Mouse (Mus musculus): ENCODE measurements around the gene AL732309.1. TPM values are rescaled to one million over a fixed set of nuclear protein-coding genes. Genes with fewer than 3 reads are reported as not detected.

The AL732309.1 gene
- polyA plus RNA-seq, 1 experiment from 2014 or later: 6.8 TPM

DNA sequence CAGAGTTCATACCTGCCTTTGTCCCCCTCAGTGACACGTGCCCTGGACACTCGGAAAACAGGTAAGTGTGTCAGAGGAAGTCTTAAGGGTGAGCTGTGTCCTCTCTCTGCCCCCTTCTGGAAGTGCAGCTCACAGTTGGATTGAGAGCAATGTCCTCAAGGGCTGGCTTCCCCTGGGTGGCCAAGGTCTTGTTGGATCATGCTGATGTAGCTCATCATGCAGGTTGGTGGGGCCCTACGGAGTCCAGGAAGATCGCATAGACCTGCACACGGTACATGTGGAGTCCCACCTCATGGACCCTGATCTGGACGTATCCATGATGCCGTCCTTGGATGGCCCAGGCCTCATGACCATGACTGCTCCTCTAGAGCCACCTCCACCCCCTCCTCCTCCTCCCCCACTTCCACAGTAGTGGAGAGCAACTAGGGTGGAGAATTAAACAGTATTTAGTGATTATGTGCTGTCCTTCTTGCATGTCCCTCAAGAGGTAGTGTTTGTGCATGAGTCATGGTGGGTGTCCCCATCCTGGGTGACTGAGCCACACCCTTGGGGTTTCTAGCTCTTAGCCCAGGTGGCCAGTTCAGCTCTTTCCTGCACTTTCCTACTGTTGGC is 42.2 kb upstream of the AL732309.1 start:
- Histone ChIP-seq H3K4me1 (replicated peaks; ENCODE audit: control insufficient read depth, insufficient read depth, low read length) (peaks cover 28% of the 10 kb centered on the region), H3K27me3 (replicated peaks; ENCODE audit: control insufficient read depth, insufficient read depth, low read length) (peaks cover 62% of the 10 kb centered on the region), H3K9ac (ENCODE audit: low read depth, low read length) (no peak overlapping the region), H3K27ac (ENCODE audit: low read depth, low read length) (no peak overlapping the region), H3K9me3 (ENCODE audit: control insufficient read depth, low read length) (no peaks in the 10 kb centered on the region), H3K4me3 (ENCODE audit: low read depth, low read length) (no peak overlapping the region), H3K4me2 (no peak overlapping the region), H3K36me3 (ENCODE audit: control insufficient read depth, insufficient read depth, low read length) (peaks cover 15% of the 10 kb centered on the region)
- DNase-seq (ENCODE audit: low spot score) (no peak), ATAC-seq (replicated peaks; ENCODE audit: low FRiP score) (no peak)
- WGBS: 74% methylated on average over 7 of the region's 7 CpGs

DNA sequence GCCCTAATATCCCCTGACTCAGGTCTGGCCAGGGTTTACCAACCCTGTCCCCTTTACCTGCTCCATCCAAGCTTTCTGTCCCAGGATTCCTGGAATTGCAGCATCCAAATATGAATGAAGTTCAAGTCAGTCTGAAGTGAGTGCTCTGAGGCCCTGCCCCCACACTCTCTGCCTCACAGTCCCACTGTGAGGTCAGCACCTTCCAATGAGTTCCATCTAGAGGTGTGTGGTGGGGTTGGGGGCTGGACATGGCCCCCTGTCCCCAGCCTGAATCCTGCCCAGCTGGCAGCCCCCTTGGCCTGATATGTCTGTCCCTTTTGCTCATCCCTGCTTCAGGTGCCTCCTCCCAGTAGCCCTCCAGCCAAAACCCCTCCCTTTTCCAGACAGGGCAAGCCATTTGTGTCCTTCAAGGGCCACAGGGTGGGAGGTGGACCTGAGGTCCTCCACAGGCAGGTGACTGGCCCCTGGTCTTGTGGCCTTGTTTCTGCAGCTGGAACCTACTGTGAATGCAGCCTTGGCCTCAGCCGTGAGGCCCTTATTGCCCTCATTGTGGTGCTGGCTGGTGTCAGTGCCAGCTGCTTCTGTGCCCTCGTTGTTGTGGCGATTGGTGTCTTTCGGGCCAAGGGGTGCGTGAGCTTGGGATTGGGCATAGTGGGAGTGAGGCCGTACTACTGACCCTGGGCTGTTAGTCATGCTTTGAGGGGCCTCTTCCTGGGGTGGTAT is 41.4 kb upstream of the AL732309.1 start, which contains the start of gene Tmem210:
Tmem210 (plus strand) TSS at position 219 of the 723 bp plus-strand sequence.
- whole genome bisulfite sequencing: 81% methylated on average over 6 of the region's 6 CpGs

DNA sequence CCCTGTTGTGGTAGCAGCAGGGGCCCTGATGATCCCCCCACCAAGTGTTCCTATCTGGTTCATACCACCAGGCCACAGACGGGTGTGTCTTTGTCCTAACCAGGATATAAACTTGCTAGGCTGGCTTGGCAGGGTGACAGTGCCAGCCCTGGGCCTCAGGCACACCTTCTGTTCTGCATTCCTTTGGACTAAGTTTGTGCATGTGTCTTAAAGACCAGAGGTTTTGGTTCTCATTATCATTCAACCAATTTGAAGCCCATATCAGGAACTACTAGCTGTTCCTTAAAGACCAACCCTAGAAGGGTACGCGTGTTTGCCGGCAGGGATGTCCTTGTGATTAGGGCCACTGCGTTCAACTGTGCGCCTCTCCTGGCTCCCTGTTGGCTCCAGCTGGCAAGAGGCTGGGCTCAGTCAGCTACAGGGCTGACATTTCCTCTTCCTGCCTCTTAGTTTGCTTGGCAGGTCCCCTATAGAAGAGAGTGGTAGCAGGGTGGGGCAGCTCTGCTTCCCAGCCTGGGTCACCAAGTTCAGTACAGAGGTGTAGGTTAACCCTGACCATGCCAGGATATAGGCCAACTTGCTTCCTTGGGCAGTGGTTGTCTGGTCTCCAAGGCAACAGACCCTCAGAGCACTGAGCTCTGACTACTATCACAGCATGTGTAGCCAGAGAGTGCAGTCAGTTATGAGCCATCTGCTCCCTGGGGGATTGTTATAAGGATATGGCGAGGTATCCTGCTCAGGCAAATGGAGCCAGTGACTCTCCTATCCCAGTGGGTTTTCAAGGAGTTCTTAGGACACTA is 40.4 kb upstream of the AL732309.1 start:
- ATAC-seq (replicated peaks; ENCODE audit: low FRiP score) (peak; percentile 51; the same call in 1 of the 2 replicates), DNase-seq (ENCODE audit: low spot score) (no peak)
- H3K4me1 ChIP-seq (replicated peaks; ENCODE audit: control insufficient read depth, insufficient read depth, low read length): peaks cover 20% of the 10 kb centered on the region
- H3K4me2 ChIP-seq: peak overlapping the region; percentile 11; the same call in 1 of the 2 replicates
- no peak overlapping the region for H3K4me3 ChIP-seq (ENCODE audit: low read depth, low read length)
- H3K27ac ChIP-seq (ENCODE audit: low read depth, low read length): no peak overlapping the region
- H3K9me3 ChIP-seq (ENCODE audit: control insufficient read depth, low read length): no peaks in the 10 kb centered on the region
- H3K36me3 ChIP-seq (ENCODE audit: control insufficient read depth, insufficient read depth, low read length): peaks cover 21% of the 10 kb centered on the region
- peaks cover 45% of the 10 kb centered on the region for H3K27me3 ChIP-seq (replicated peaks; ENCODE audit: control insufficient read depth, insufficient read depth, low read length)
- 41% methylated on average over 7 of the region's 7 CpGs for WGBS
- H3K9ac ChIP-seq (ENCODE audit: low read depth, low read length): no peak overlapping the region

More for the DNA sequence above, 41.4 kb upstream of the AL732309.1 start, which contains the start of gene Tmem210:
- DNase-seq (ENCODE audit: low spot score) (no peak), ATAC-seq (replicated peaks; ENCODE audit: low FRiP score) (no peak)
- Histone ChIP-seq H3K9ac (ENCODE audit: low read depth, low read length) (no peak within 1 kb of the TSS), H3K36me3 (ENCODE audit: control insufficient read depth, insufficient read depth, low read length) (peaks cover 19% of the 10 kb centered on the region), H3K4me2 (no peak within 1 kb of the TSS), H3K4me3 (ENCODE audit: low read depth, low read length) (no peak within 1 kb of the TSS), H3K9me3 (ENCODE audit: control insufficient read depth, low read length) (no peaks in the 10 kb centered on the region), H3K4me1 (replicated peaks; ENCODE audit: control insufficient read depth, insufficient read depth, low read length) (peaks cover 28% of the 10 kb centered on the region), H3K27me3 (replicated peaks; ENCODE audit: control insufficient read depth, insufficient read depth, low read length) (peaks cover 55% of the 10 kb centered on the region), H3K27ac (ENCODE audit: low read depth, low read length) (no peak within 1 kb of the TSS)

DNA sequence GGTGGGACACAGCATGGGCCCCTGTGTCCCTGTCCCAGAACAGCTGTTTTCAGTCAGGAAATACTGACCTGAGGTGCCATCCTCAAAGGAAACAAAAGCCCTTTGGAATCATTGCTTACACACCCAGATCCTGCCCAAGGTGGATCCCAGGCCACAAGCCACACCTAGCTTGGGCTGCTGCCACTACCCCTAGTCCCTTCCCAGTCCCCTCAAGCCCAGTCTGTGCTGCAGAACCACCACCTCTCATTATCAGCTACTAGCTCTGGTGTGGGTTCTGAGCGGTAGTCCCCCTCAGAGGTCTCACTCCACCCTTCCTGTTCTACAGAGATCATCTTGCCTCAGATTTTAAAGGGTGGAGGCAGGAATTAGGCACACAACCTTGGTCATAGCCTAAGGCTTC is 39.7 kb upstream of the AL732309.1 start:
- Histone ChIP-seq H3K4me2 (no peak overlapping the region; the same call in 1 of the 2 replicates), H3K4me3 (ENCODE audit: low read depth, low read length) (no peak overlapping the region), H3K9ac (ENCODE audit: low read depth, low read length) (no peak overlapping the region), H3K4me1 (replicated peaks; ENCODE audit: control insufficient read depth, insufficient read depth, low read length) (peaks cover 15% of the 10 kb centered on the region), H3K9me3 (ENCODE audit: control insufficient read depth, low read length) (no peaks in the 10 kb centered on the region), H3K27ac (ENCODE audit: low read depth, low read length) (no peak overlapping the region), H3K27me3 (replicated peaks; ENCODE audit: control insufficient read depth, insufficient read depth, low read length) (peaks cover 38% of the 10 kb centered on the region), H3K36me3 (ENCODE audit: control insufficient read depth, insufficient read depth, low read length) (peaks cover 24% of the 10 kb centered on the region)
- WGBS: 8% methylated on average over 1 of the region's 1 CpGs
- ATAC-seq (replicated peaks; ENCODE audit: low FRiP score) (peak; percentile 49; the same call in 1 of the 2 replicates), DNase-seq (ENCODE audit: low spot score) (no peak)

DNA sequence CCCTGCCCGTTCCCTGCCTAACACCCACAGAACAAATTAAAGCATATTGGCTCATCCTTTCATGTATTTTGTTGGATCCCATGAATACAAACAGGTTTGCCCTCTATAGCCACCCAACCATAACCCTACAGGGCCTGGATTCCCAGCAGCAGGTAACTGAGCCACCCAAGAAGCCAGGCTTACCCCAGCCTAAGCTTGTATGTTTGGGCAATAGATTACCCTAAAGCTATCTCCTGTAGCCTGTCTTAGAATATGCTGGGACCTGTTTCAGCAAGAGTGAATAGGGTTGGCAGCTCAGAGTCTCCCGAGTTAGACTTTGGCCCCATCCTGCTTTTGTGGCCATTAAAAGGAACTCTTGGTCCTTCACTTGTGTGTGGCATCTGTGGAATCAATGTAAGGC is 38.9 kb upstream of the AL732309.1 start:
- H3K36me3 ChIP-seq (ENCODE audit: control insufficient read depth, insufficient read depth, low read length): peaks cover 30% of the 10 kb centered on the region
- DNase-seq (ENCODE audit: low spot score) (no peak), ATAC-seq (replicated peaks; ENCODE audit: low FRiP score) (no peak)
- no peak overlapping the region for H3K4me3 ChIP-seq (ENCODE audit: low read depth, low read length)
- peaks cover 15% of the 10 kb centered on the region for H3K4me1 ChIP-seq (replicated peaks; ENCODE audit: control insufficient read depth, insufficient read depth, low read length)
- H3K9ac ChIP-seq (ENCODE audit: low read depth, low read length): no peak overlapping the region
- 95% methylated on average over 2 of the region's 2 CpGs for WGBS
- no peak overlapping the region for H3K4me2 ChIP-seq
- no peak overlapping the region for H3K27ac ChIP-seq (ENCODE audit: low read depth, low read length)
- peaks cover 30% of the 10 kb centered on the region for H3K27me3 ChIP-seq (replicated peaks; ENCODE audit: control insufficient read depth, insufficient read depth, low read length)
- no peaks in the 10 kb centered on the region for H3K9me3 ChIP-seq (ENCODE audit: control insufficient read depth, low read length)

DNA sequence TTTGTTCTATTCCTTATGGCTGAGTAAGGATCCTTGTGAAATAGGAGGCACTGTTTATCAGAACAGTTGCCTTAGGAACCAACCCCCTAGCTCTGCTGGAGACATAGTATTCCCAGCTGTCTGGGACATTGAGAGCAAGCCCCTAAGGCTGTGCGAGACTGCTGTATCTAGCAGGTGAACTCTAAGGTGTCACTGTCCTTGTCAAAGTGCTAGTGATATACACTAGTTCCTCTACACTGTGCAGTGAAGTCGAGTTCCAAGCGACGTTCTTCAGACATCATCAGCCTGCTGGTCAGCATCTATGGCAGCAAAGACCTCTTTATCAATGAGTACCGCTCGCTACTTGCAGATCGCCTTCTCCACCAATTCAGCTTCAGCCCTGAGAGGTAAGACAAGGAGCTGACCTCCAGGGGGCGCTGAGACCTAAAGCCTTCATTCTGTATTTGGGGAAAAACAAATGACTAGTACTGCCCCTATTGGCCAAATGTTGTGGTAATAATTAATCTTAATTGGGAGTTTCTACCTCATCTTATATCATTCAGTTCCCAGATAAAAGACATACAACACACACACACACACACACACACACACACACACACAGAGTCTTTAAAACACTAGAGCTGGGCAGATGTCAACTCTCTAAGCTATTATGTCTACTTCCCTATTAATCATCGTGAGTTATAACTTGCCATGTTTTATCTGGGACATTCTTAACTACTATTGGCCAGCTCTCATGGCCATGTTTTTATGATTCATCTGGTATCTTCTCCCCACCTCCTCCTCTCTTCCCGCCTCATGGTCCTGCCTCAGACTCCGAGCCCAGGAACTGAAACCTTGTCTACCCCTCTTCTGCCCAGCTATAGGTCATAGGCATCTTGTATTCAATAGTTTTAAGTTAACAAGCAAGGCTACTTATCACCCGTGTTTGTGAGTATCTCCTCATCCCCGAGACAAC is 32.5 kb upstream of the AL732309.1 start:
- DNase-seq (ENCODE audit: low spot score) (peak; percentile 72), ATAC-seq (replicated peaks; ENCODE audit: low FRiP score) (peak; percentile 26; the same call in 1 of the 2 replicates)
- Histone ChIP-seq H3K27ac (ENCODE audit: low read depth, low read length) (no peak overlapping the region), H3K27me3 (replicated peaks; ENCODE audit: control insufficient read depth, insufficient read depth, low read length) (no peaks in the 10 kb centered on the region), H3K36me3 (ENCODE audit: control insufficient read depth, insufficient read depth, low read length) (peaks cover 64% of the 10 kb centered on the region), H3K4me3 (ENCODE audit: low read depth, low read length) (no peak overlapping the region), H3K4me2 (no peak overlapping the region), H3K4me1 (replicated peaks; ENCODE audit: control insufficient read depth, insufficient read depth, low read length) (no peaks in the 10 kb centered on the region), H3K9me3 (ENCODE audit: control insufficient read depth, low read length) (no peaks in the 10 kb centered on the region), H3K9ac (ENCODE audit: low read depth, low read length) (no peak overlapping the region)
- 58% methylated on average over 13 of the region's 13 CpGs for WGBS

DNA sequence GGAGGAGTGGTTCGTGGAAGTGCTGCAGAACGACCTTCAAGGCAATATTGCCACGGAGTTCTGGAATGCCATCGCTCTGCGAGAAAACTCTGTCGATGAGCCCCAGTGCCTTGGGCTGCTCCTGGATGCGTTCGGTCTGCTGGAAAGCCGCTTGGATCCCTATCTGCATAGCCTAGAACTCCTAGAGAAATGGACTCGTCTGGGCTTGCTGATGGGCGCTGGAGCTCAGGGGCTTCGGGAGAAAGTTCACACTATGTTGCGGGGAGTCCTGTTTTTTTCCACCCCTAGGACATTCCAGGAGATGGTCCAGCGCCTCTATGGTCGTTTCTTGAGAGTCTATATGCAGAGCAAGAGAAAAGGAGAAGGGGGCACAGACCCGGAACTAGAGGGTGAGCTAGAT is 26.3 kb upstream of the AL732309.1 start:
- ATAC-seq (replicated peaks; ENCODE audit: low FRiP score) (no peak), DNase-seq (ENCODE audit: low spot score) (no peak)
- 30% methylated on average over 16 of the region's 16 CpGs for WGBS
- Histone ChIP-seq H3K4me3 (ENCODE audit: low read depth, low read length) (peak overlapping the region; percentile 96), H3K4me1 (replicated peaks; ENCODE audit: control insufficient read depth, insufficient read depth, low read length) (peaks cover 17% of the 10 kb centered on the region), H3K4me2 (peak overlapping the region; percentile 92), H3K27ac (ENCODE audit: low read depth, low read length) (no peak overlapping the region), H3K27me3 (replicated peaks; ENCODE audit: control insufficient read depth, insufficient read depth, low read length) (no peaks in the 10 kb centered on the region), H3K36me3 (ENCODE audit: control insufficient read depth, insufficient read depth, low read length) (peaks cover 43% of the 10 kb centered on the region), H3K9me3 (ENCODE audit: control insufficient read depth, low read length) (no peaks in the 10 kb centered on the region), H3K9ac (ENCODE audit: low read depth, low read length) (peak overlapping the region; percentile 95)

DNA sequence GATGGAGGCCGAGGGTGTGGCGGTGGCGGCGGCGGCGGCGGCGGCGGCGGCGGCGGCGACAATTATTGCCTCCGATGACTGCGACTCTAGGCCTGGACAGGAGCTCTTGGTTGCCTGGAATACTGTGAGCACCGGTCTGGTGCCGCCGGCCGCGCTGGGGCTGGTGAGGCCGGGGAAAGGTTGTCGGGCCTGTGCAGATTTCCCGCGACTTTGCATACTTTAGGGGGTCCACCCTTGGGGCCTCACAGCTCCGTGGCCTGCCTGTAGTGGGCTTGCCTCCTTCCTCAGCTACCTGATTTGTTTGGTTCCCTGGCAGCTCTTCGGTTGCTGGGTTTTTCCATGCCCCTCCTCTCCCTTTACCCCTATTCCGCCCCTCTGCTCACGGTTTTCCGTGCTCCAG is 25.9 kb upstream of the AL732309.1 start:
- WGBS: under 1% methylated on average over 29 of the region's 29 CpGs
- Histone ChIP-seq H3K36me3 (ENCODE audit: control insufficient read depth, insufficient read depth, low read length) (peaks cover 38% of the 10 kb centered on the region), H3K27ac (ENCODE audit: low read depth, low read length) (peak overlapping the region; percentile 81), H3K4me2 (peak overlapping the region; percentile 92), H3K9me3 (ENCODE audit: control insufficient read depth, low read length) (no peaks in the 10 kb centered on the region), H3K27me3 (replicated peaks; ENCODE audit: control insufficient read depth, insufficient read depth, low read length) (no peaks in the 10 kb centered on the region), H3K4me1 (replicated peaks; ENCODE audit: control insufficient read depth, insufficient read depth, low read length) (peaks cover 20% of the 10 kb centered on the region), H3K4me3 (ENCODE audit: low read depth, low read length) (peak overlapping the region; percentile 96), H3K9ac (ENCODE audit: low read depth, low read length) (peak overlapping the region; percentile 95)
- ATAC-seq (replicated peaks; ENCODE audit: low FRiP score): peak; percentile 57
- DNase-seq (ENCODE audit: low spot score): no peak
